Mouse (Mus musculus): Measurements from ENCODE around the gene Ttc7b. TPM values are rescaled to one million over a fixed set of nuclear protein-coding genes. Genes with fewer than 3 reads are reported as not detected.

Gene Ttc7b
- total RNA-seq, 2 experiments from 2014 or later: 16.9 to 26.2 TPM

DNA sequence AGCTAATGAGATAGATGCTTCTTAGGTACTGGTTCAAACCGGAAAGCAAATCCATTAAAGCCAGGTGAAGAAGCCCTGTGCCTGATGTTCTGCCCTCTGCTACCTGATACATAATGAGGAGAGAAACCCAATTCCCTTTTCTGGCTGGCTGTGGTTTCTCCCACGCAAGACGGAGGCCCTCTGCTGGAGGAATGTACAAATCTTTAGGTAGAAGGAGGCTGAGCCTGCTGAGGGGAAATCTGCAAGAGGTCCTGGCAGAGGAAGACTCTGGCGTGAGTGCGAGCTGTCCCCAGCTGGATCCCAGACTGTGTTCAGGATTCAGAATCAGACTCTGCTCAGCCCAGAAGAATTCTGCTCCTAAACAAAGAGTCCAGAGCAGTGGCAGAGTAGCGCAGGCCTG is 99.1 kb downstream of the Ttc7b start:
- peak; percentile 64 for ATAC-seq (ENCODE audit: poor library complexity, severe bottlenecking)

GRCm38 (mm10) chr12:100420903-100421302 is 99.7 kb downstream of the Ttc7b start:
- ATAC-seq (ENCODE audit: poor library complexity, severe bottlenecking): no peak

GRCm38 (mm10) chr12:100419946-100420874 is 100.4 kb downstream of the Ttc7b start:
- ATAC-seq (ENCODE audit: poor library complexity, severe bottlenecking): no peak

DNA sequence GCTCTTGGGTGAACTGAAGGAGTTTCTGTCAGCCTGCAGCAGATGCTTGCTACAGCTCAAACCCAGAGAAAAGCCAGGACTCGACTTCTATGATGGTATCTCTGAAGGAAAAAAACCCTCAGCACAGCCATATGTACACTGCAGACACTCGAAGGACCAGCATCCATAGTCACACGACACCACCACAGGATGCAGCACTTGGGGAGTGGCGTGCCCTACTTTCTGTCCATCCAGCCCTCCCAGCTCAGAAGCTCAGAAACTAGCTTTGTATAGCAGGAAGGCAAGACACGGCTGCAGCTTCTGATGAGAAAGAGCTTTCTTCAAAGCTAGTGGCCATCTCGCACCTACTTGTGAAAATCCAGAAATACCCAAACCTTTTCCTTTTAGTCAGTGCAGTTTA is 104.8 kb downstream of the Ttc7b start:
- no peak for ATAC-seq (ENCODE audit: poor library complexity, severe bottlenecking)

DNA sequence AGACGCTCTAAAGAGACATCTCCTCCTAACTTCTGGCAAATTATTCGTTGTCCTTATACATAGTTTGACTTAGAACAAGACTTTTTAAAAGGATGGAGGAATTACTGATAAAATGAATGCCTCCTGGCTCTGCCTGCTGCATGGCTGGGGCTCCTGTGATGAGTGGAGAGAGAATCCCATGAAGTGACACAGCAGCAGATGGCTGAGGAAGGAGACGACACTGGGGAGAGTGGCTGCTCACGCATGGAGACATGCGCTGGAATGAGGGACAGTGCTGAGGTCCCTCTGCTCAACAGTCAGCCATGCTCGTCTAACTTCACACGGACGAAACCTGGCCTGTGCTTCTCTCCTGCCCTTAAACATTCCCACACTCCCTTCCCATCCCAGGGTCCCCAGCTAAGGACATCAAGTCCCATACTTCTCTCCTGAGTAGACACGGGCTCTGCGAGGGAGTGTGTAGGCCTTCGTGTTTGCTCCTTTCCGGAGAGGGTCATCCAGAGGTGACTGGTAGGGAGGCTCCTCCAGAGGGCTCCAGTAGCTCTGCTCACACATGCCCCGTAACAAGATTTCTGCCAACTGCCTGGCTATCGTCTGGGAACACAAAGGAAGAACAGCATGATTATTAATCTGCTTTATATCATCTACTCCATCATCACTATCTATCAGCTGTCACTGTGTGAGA is 105.8 kb downstream of the Ttc7b start:
- no peak for ATAC-seq (ENCODE audit: poor library complexity, severe bottlenecking)

- peak; percentile 35; the same call in 1 of the 2 replicates for ATAC-seq (ENCODE audit: poor library complexity, severe bottlenecking)
Measured at GRCm38 (mm10) chr12:100408714-100409113, 111.9 kb downstream of the Ttc7b start.

DNA sequence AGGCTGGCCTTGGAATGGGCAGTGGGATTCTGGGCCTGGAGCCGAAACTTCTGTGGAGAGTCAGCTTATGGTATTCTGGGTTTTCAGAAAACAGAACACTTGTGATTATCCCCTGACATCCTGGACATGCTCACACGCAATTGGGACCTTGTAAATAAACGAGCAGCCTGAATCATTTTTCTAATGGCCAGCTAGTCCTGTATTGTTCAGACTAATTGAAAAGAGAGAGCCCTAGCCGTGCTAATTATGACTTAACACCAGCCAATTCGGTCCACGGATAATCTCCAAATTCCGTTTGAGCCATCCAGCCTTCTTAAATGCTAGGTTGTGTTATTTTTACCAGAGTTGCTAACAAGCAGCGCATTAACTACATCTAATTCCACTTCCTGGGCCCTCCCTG is 112.5 kb downstream of the Ttc7b start:
- no peak for ATAC-seq (ENCODE audit: poor library complexity, severe bottlenecking)

- ATAC-seq (ENCODE audit: poor library complexity, severe bottlenecking): no peak
Measured at GRCm38 (mm10) chr12:100407371-100407770, 113.3 kb downstream of the Ttc7b start.

GRCm38 (mm10) chr12:100406094-100406493 is 114.5 kb downstream of the Ttc7b start:
- no peak for ATAC-seq (ENCODE audit: poor library complexity, severe bottlenecking)

DNA sequence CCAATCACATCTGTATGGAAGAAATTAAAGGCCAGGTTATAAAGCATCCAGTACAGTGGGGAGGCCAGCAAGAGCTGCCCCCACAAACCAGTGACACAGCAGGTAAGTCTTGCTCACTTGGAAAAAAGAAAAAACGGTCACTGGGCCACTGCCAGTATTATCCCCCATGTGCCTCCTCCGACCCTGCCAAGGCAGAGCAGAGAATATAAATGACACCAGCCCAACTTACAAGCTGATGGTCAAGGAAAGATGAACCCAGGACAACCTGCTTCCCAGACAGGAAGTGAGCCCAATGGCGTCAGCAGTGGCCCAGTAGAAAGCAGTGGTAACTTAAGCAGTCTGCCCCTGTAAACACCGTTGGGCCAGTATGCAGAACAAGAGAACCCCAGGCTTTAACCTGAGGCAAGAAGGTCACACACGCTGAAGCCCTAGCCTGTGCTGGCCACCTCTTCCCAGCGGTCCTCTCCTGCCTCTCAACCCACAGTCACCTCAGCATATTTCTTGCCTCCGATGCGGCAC is 115.1 kb downstream of the Ttc7b start:
- no peak for ATAC-seq (ENCODE audit: poor library complexity, severe bottlenecking)

- no peak for ATAC-seq (ENCODE audit: poor library complexity, severe bottlenecking)
Measured at GRCm38 (mm10) chr12:100404430-100404829, 116.2 kb downstream of the Ttc7b start.

GRCm38 (mm10) chr12:100403005-100403324 is 117.7 kb downstream of the Ttc7b start:
- no peak for ATAC-seq (ENCODE audit: poor library complexity, severe bottlenecking)

DNA sequence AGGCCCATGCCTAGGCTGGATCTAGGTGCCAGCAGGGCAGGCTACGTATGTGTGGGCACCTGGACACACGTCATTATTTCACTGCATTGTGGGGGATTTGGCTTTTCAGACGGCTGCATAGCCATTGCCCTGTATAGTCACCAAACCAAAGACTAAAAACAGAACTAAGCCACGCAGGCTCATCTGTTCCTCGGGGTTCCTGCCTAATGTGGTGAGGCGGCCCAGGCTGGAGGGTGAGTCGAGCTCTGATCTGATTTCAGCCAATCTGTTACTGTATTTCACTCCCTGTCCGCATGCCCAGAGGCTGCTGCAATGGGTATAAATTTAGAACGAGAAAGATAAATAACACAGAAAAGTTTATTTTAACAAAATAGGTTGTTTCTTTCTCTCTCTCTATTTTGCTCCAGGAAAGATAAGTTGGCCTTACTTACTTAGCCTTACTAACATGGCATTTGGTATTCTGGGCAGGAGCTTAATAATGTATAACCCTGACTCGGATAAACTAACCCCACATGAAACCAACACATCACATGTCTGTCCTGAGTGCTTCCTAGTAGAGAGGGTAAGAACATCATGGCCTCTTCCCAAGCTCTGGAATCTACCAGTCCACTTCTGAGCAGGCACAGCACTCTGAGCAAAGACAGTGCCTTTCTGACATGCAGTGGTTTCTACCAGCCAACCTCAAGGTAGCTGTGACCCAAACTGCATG is 118.2 kb downstream of the Ttc7b start:
- no peak for ATAC-seq (ENCODE audit: poor library complexity, severe bottlenecking)

- ATAC-seq (ENCODE audit: poor library complexity, severe bottlenecking): no peak
Measured at GRCm38 (mm10) chr12:100400119-100400518, 120.5 kb downstream of the Ttc7b start.

GRCm38 (mm10) chr12:100399126-100399727 is 121.4 kb downstream of the Ttc7b start:
- ATAC-seq (ENCODE audit: poor library complexity, severe bottlenecking): no peak

- no peak for ATAC-seq (ENCODE audit: poor library complexity, severe bottlenecking)
Measured at GRCm38 (mm10) chr12:100398268-100398943, 122.2 kb downstream of the Ttc7b start.

DNA sequence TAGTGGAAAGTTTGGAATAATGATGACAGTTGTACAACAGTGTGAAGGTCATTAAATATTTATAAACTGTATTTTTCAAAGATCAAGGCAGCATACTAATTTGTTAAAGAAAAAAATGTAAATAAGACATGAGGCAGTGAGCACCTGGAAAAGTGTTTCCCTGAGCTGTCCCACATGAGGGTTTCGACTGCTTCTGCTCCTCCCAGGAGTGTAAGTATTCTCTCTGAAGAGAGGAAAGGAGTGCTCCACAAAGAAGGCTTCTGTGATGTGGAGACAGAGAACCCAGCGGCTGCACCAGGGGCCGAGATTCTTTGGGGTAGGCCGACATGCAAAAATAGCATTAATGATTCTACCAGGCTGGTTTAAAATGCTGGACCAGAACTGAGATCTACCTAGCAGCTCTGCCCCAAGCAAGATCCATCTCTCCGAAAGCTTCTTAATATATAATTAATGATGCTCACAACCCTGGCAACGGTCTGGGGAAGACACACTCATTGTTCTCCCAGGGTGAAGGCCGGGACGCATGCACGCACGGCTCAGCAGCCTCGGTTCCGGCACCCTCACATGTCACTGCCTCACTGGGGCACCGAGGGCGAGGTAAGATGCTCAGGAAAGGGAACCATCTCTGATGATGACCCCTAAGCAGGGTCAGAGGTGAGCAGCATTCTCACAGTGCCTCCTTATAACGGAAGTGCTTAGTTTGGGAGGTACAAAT is 123.0 kb downstream of the Ttc7b start:
- no peak for ATAC-seq (ENCODE audit: poor library complexity, severe bottlenecking)

- no peak for ATAC-seq (ENCODE audit: poor library complexity, severe bottlenecking)
Measured at GRCm38 (mm10) chr12:100396806-100397205, 123.8 kb downstream of the Ttc7b start.

GRCm38 (mm10) chr12:100393532-100393931 is 127.1 kb downstream of the Ttc7b start:
- no peak for ATAC-seq (ENCODE audit: poor library complexity, severe bottlenecking)

- no peak for ATAC-seq (ENCODE audit: poor library complexity, severe bottlenecking)
Measured at GRCm38 (mm10) chr12:100393109-100393508, 127.5 kb downstream of the Ttc7b start.

All from megakaryocyte, adult 5-6 weeks (primary cell).